Mouse (Mus musculus) small intestine, adult 2 months (tissue): ENCODE data around the gene Dock6.
A peak's percentile ranks its signal among the peaks of the same experiment; 100 is the strongest.

Experiments used
- CTCF ChIP-seq: fragments of 200-500 bp; IDR thresholded peaks from 2 replicates; pipeline ENCODE4 v1.5.1; 2012; ENCODE audit warnings: low read depth, mild to moderate bottlenecking, control low read depth, inconsistent platforms, low read length, moderate library complexity, mixed read lengths; ENCODE audit not compliant: insufficient replicate concordance, insufficient read length; ENCODE audit errors: extremely low read depth
- POLR2A ChIP-seq: fragments of 200-500 bp; IDR thresholded peaks from 2 replicates; pipeline ENCODE4 v1.6.1; 2012; ENCODE audit warnings: low read depth, mild to moderate bottlenecking, control low read depth, inconsistent platforms, low read length, moderate library complexity

DNA sequence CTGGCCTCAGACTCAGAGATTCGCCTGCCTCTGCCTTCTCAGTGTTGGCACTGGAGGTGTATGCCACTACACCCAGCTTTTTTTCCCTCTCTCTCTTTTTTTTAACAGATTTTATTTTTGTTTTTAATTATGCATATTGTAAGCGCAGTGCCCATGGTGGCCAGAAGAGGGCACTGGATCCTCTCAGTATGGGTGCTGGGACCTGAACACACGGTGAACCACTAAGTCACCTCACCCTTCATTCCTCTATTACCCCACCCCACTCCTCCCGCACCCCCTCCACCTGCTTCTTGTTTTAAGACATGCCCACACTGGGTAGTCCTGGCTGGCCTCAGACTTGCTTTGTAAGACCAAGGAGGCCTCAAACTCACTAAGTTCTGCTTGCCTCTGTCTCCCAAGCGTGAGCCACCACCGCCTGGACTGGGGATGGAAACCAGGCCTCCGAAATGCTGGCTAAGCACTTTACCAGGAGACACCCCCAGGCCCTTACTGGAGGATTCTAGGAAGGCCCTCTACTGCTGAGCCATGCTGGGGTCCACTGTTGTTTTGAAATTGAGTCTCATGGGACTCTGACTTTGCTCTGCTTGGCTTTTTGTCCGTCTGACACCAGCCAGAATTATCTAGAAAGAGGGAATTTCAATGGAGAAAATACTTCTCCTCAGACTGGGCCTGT lies 12.2 kb downstream of the Dock6 start:
- TF ChIP-seq POLR2A (no peak), CTCF (peak; percentile 79; the same call in 1 of the 2 replicates)
